Mouse (Mus musculus): ENCODE measurements around the gene Smdt1.

GRCm38 (mm10) chr15:82348258-82348998 lies 9.7 kb downstream of the Smdt1 start:
- TF ChIP-seq CTCF (IDR thresholded peaks at IDR 0.05; ENCODE audit: low read depth, low read length): no peak
- TF ChIP-seq POLR2A (IDR thresholded peaks at IDR 0.05; ENCODE audit: insufficient read depth, low read length): no peak
- no peak for TF ChIP-seq EP300 (IDR thresholded peaks at IDR 0.05; ENCODE audit: insufficient read depth, low read depth, low read length)

All from ES-Bruce4 (cell line).